Mouse (Mus musculus) forebrain, embryonic 13.5 days (tissue): ENCODE measurements around the gene Phkb. TPM values are rescaled to one million over a fixed set of nuclear protein-coding genes. Genes with fewer than 3 reads are reported as not detected.

Experiments used
- ATAC-seq: fragments of 200-750 bp; cut with Nextera tagmentation; 2 replicates; pipeline ENCODE4 v1.8.0; 2017
- H3K27ac ChIP-seq: fragments of 300-500 bp; sonication (generic); 2 replicates; pipeline ENCODE4 v1.5.1; 2015; ENCODE audit warnings: inconsistent platforms, mild to moderate bottlenecking, moderate library complexity
- H3K27me3 ChIP-seq: fragments of 300-500 bp; sonication (generic); 2 replicates; pipeline ENCODE4 v1.6.1; 2015; ENCODE audit warnings: mild to moderate bottlenecking, inconsistent platforms
- H3K36me3 ChIP-seq: fragments of 300-500 bp; sonication (generic); 2 replicates; pipeline ENCODE4 v1.6.1; 2015; ENCODE audit warnings: mild to moderate bottlenecking, inconsistent platforms; ENCODE audit not compliant: poor library complexity, severe bottlenecking
- H3K4me1 ChIP-seq: fragments of 300-500 bp; sonication (generic); 2 replicates; pipeline ENCODE4 v1.6.1; 2015; ENCODE audit warnings: inconsistent platforms
- H3K4me2 ChIP-seq: fragments of 300-500 bp; sonication (generic); 2 replicates; pipeline ENCODE4 v1.6.1; 2015; ENCODE audit warnings: inconsistent platforms, mild to moderate bottlenecking, moderate library complexity
- H3K4me3 ChIP-seq: fragments of 300-500 bp; sonication (generic); 2 replicates; pipeline ENCODE4 v1.5.1; 2015; ENCODE audit warnings: mild to moderate bottlenecking, inconsistent platforms
- H3K9ac ChIP-seq: fragments of 300-500 bp; sonication (generic); 2 replicates; pipeline ENCODE4 v1.6.1; 2015; ENCODE audit warnings: mild to moderate bottlenecking, inconsistent platforms
- H3K9me3 ChIP-seq: fragments of 300-500 bp; sonication (generic); replicated peaks from 2 replicates; pipeline ENCODE4 v1.6.1; 2016; ENCODE audit warnings: inconsistent platforms
- WGBS: fragments of 180-500 bp; shearing (Covaris S2); methylation state at CpG from one replicate; pipeline ENCODE4 v1.1.7; 2015; 5-methylcytosine and 5-hydroxymethylcytosine counted together
- polyA plus RNA-seq: library from polyadenylated mRNA; unstranded; fragments of >200 nt; fragmentation: Nextera tagmentation; extraction: Ambion mirVana; gene quantifications from 2 replicates; pipeline ENCODE4 v1.2.1, GENCODE M21; 2015

Phkb gene
- polyA plus RNA-seq, 1 experiment from 2014 or later, result 31.9 TPM

DNA sequence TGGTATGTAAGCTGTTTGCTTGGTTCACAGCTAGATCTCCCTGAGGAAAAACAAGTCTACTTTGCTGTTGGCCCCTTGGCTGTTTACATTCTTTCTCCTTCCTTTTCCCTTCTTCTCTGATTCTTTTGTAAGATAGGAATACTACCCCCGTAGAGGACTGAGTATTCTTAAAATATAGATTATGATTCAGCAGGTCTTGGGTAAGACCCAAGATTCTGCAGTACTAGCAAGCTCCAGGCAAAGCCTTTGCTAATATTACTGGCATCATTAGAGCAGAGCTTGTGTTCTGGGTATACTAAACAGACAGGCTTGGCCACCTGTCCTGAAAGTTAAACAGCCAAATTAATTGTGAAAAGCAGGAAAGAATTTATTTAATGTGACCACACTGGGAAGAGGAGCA, 21.6 kb downstream of the Phkb start:
- Histone ChIP-seq H3K9me3 (no peaks in the 10 kb centered on the region), H3K4me1 (no peaks in the 10 kb centered on the region), H3K4me2 (no peak overlapping the region), H3K36me3 (no peaks in the 10 kb centered on the region), H3K27me3 (no peaks in the 10 kb centered on the region), H3K27ac (no peak overlapping the region), H3K4me3 (no peak overlapping the region), H3K9ac (no peak overlapping the region)
- 93% methylated on average over 1 of the region's 1 CpGs for WGBS
- ATAC-seq, result no peak

DNA sequence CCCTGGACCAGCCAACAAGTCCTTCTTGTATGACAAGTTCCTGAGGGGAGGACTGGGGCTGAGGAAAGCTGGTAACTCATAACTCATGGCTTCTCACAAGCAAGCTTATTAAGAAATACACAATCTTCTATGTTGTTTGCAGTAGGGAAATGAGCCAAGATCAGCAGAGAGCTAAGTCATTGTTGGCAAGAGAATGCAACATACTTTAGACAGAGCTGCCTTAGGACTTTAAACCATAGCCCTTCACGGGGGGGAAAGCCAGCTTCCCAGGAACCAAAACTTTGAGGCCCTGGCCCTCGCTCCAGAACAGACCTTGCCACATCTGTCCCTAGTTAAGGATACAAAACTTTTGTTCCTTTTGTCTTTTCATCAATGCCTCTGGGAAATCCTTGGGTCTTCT, 30.9 kb downstream of the Phkb start:
- no peaks in the 10 kb centered on the region for H3K27me3 ChIP-seq
- H3K36me3 ChIP-seq, result no peaks in the 10 kb centered on the region
- no peaks in the 10 kb centered on the region for H3K4me1 ChIP-seq
- ATAC-seq, result no peak
- H3K9me3 ChIP-seq, result no peaks in the 10 kb centered on the region
- WGBS, result 82% methylated on average over 2 of the region's 2 CpGs
- no peak overlapping the region for H3K4me2 ChIP-seq
- H3K4me3 ChIP-seq, result no peak overlapping the region
- no peak overlapping the region for H3K9ac ChIP-seq
- no peak overlapping the region for H3K27ac ChIP-seq

DNA sequence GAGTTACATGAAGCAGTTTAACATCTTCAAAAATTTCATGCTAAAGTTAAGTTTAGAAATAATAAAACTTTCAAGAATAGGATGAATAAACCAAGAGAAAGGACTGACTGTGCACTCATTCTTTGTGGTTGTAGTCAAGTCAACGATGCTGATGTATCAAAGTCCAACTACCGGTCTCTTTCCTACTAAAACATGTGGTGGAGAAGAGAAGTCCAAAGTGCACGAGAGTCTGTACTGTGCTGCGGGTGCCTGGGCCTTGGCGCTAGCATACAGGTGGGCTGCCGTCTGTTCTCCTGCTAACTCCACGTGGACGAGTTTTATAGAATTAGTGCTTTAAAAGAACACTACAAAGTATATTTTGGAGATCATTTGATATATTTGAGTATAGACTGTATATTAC, 37.2 kb downstream of the Phkb start:
- WGBS, result 98% methylated on average over 8 of the region's 8 CpGs
- no peaks in the 10 kb centered on the region for H3K4me1 ChIP-seq
- no peaks in the 10 kb centered on the region for H3K9me3 ChIP-seq

DNA sequence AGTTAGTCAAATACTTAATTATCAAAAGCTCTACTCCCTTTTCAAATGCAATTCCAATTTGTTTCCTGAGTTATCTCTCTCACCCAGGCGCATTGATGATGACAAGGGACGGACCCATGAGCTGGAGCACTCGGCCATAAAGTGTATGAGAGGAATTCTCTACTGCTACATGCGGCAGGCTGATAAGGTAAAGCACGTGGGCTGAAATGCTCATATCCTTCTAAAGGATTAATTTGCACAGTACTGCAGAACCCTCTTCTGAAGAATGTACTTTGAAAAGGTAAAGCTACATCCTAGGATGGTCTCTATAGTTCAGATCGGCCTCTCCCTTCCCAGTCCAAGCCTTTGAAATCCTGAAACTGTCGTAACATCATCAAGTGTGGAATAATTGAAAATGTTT, 38.9 kb downstream of the Phkb start:
- WGBS, result 93% methylated on average over 7 of the region's 7 CpGs
- Histone ChIP-seq H3K27ac (no peak overlapping the region), H3K4me2 (no peak overlapping the region), H3K9ac (no peak overlapping the region), H3K4me1 (no peaks in the 10 kb centered on the region), H3K4me3 (no peak overlapping the region), H3K36me3 (peaks cover 16% of the 10 kb centered on the region), H3K9me3 (no peaks in the 10 kb centered on the region), H3K27me3 (no peaks in the 10 kb centered on the region)
- ATAC-seq, result no peak

More for the DNA sequence above, 37.2 kb downstream of the Phkb start:
- ATAC-seq, result no peak
- Histone ChIP-seq H3K4me3 (no peak overlapping the region), H3K9ac (no peak overlapping the region), H3K27me3 (no peaks in the 10 kb centered on the region), H3K4me2 (no peak overlapping the region), H3K27ac (no peak overlapping the region), H3K36me3 (peaks cover 11% of the 10 kb centered on the region)

DNA sequence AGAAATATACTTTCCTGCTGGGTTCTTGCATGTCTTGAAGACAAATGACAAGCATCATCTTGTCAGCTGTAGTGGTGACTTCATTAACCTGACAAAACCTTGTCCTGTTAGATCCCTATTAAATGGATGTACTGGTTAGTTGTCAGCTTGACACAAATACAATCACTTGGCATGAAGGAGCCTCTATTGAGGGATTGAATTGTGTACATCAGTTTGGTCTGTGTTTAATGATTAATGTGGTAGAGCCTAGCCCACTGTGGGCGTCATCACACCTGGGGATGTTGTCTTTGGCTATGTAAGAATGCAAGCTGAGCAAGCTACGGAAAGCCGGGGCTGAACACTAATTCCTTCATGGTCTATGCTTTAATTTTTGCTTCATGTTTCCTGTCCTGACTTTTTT, 44.1 kb downstream of the Phkb start:
- Histone ChIP-seq H3K36me3 (peaks cover 16% of the 10 kb centered on the region), H3K27ac (no peak overlapping the region), H3K9ac (no peak overlapping the region), H3K4me2 (no peak overlapping the region), H3K27me3 (no peaks in the 10 kb centered on the region), H3K4me1 (no peaks in the 10 kb centered on the region), H3K9me3 (no peaks in the 10 kb centered on the region), H3K4me3 (no peak overlapping the region)
- WGBS, result 92% methylated on average over 3 of the region's 3 CpGs
- ATAC-seq, result no peak

DNA sequence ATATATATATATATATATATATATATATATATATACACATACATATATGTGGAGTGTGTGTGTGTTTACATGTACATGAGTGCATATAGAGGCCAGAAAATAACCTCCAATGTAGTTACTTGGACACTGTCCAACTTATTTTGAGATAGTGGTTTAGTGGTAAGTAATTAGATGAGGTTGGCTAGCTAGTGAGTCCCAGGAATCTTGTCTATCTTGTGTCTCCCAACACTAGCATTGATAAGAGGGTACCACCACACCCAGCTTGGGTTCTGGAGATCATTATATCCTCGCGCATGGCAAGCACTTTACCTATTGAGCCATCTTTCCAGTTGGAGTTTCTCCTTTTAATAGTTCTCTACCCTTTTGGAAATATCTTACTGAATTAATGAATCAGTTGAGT, 56.9 kb downstream of the Phkb start:
- Histone ChIP-seq H3K9ac (no peak overlapping the region), H3K4me3 (no peak overlapping the region), H3K27ac (no peak overlapping the region), H3K36me3 (no peaks in the 10 kb centered on the region; the same call in 1 of the 2 replicates), H3K27me3 (no peaks in the 10 kb centered on the region), H3K9me3 (no peaks in the 10 kb centered on the region), H3K4me1 (no peaks in the 10 kb centered on the region), H3K4me2 (no peak overlapping the region)
- WGBS, result 94% methylated on average over 2 of the region's 2 CpGs
- ATAC-seq, result no peak

DNA sequence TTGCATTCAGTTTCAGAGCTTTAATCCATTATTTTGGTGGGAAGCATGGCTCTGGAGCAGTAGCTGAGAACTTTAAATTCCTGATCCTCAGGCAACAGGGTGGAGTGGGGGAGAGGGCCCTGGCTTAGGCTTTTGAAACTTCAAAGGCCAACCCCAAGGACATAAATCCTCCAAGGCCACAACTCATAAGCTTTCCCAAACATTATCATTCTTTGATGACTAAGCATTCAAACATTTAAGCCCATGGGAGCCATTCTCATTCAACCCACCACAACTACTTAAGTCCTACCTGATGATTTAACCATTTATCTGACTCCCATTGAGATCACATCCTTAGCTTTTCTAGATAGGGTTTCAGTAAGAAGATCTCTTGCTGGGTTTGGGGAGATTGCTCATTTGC, 84.2 kb downstream of the Phkb start:
- no peaks in the 10 kb centered on the region for H3K36me3 ChIP-seq
- H3K4me2 ChIP-seq, result no peak overlapping the region
- H3K27ac ChIP-seq, result no peak overlapping the region
- no peak overlapping the region for H3K9ac ChIP-seq
- H3K9me3 ChIP-seq, result no peaks in the 10 kb centered on the region
- H3K4me3 ChIP-seq, result no peak overlapping the region
- ATAC-seq, result no peak
- H3K27me3 ChIP-seq, result no peaks in the 10 kb centered on the region
- no peaks in the 10 kb centered on the region for H3K4me1 ChIP-seq

DNA sequence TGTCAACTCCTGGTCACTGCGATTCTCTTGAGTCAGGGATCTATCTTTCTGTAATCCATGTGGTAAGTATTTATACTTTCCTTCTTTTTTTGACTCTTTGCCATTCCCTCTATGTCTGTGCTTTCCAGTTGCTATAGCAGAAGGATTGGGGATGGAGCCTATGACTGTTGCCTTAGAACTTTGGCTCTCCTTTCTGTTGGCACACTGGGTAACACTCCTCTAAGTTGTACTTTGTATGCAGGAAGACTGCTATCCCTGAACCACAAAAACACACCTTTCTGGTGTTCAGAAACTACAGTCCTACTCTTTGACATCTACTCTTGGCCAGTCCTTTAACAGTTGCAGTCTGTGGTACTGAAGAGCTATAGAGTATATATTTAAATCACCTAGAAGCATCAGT, 84.8 kb downstream of the Phkb start:
- no peak for ATAC-seq
- H3K4me1 ChIP-seq, result no peaks in the 10 kb centered on the region
- no peaks in the 10 kb centered on the region for H3K27me3 ChIP-seq
- H3K36me3 ChIP-seq, result no peaks in the 10 kb centered on the region
- H3K4me2 ChIP-seq, result no peak overlapping the region
- WGBS, result 88% methylated on average over 1 of the region's 1 CpGs
- no peak overlapping the region for H3K9ac ChIP-seq
- no peak overlapping the region for H3K4me3 ChIP-seq
- no peaks in the 10 kb centered on the region for H3K9me3 ChIP-seq
- no peak overlapping the region for H3K27ac ChIP-seq

DNA sequence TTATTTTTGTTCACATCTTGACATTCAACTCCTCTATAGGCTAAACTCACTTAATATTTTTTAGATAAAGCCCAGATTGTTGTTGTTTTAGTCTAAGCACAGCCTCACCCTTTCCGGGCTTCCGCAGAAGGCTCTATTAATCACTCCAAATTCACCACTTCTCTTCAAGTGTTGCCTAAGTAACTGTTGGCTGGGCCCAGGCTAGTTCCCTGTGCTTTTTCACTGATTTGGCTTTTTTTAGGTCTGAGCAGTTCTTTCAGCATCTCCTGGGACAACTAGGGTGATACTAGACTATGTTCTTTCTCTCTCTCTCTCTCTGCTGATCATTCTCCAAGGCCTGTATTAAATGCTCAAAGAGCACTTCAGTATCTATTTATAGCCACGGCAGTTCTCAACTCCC, 85.3 kb downstream of the Phkb start:
- no peak for ATAC-seq
- no peak overlapping the region for H3K9ac ChIP-seq
- WGBS, result 89% methylated on average over 3 of the region's 3 CpGs
- no peaks in the 10 kb centered on the region for H3K9me3 ChIP-seq
- no peaks in the 10 kb centered on the region for H3K4me1 ChIP-seq
- H3K4me2 ChIP-seq, result no peak overlapping the region
- H3K27me3 ChIP-seq, result no peaks in the 10 kb centered on the region
- no peak overlapping the region for H3K27ac ChIP-seq
- H3K36me3 ChIP-seq, result no peaks in the 10 kb centered on the region
- H3K4me3 ChIP-seq, result no peak overlapping the region

DNA sequence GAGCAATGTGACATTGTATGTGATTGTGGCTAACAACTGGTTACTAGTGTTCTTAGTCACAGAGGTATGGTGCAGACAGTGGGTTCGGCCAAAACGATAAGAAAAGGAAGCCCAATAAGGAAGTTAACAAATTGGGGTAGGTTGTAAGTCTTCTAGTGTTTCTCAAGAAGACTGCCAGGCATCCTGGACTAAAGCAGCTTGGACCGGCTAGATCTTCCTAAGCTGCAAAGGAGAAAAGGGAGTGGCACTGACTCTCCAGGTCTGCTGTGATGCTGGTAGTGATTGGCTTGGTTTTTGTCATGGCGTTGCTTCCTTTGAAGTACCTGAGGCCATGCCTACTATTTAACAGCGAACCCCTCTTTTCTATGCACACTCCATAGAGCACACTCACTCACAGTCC, 95.4 kb downstream of the Phkb start:
- WGBS, result 92% methylated on average over 5 of the region's 5 CpGs
- no peak overlapping the region for H3K9ac ChIP-seq
- no peaks in the 10 kb centered on the region for H3K4me1 ChIP-seq
- H3K9me3 ChIP-seq, result no peaks in the 10 kb centered on the region
- no peaks in the 10 kb centered on the region for H3K27me3 ChIP-seq
- no peak for ATAC-seq
- H3K27ac ChIP-seq, result no peak overlapping the region
- no peak overlapping the region for H3K4me2 ChIP-seq
- H3K36me3 ChIP-seq, result peaks cover 9% of the 10 kb centered on the region; the same call in 1 of the 2 replicates
- no peak overlapping the region for H3K4me3 ChIP-seq

DNA sequence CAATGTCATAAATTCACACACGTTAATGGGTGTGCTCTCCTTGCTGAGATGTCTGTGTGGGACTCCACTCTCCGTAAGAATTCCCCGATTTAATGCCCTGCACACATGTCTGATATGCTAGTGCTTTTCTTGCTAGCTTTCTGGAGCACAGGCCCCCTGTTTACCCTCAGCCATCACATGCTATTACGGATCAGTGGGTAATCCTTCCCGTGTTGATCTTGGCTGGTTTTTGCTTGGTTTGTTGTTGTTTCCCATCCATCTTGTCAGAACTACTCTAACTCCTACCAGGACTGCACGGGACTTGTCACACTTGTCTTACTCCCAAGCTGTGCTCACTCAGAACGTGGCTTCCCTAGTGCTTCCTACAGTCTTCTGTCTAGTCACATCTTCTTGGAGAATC, 96.6 kb downstream of the Phkb start:
- Histone ChIP-seq H3K9ac (no peak overlapping the region), H3K9me3 (no peaks in the 10 kb centered on the region), H3K4me2 (no peak overlapping the region), H3K27me3 (no peaks in the 10 kb centered on the region), H3K27ac (no peak overlapping the region), H3K36me3 (peaks cover 9% of the 10 kb centered on the region; the same call in 1 of the 2 replicates), H3K4me1 (no peaks in the 10 kb centered on the region), H3K4me3 (no peak overlapping the region)
- WGBS, result 91% methylated on average over 7 of the region's 7 CpGs
- ATAC-seq, result no peak

DNA sequence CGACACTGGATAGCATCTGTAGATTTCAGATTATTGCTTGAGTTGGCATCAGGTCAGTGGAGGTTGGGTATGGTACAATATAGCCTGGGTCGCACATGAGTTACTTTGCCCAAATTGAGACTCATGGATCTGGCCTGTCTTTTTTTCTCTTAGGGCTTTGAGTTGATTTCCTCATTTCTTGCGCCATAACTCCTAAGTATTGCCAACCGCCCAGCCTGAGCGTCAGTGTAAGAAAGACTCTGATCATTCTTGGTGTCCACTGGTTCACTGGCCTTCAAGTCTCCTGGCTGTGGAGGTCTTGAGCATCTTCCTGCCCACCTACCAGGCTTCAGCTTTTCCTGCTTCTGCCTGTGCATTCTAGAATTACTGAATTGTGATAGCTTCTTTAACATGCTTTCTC, 104.1 kb downstream of the Phkb start:
- no peak for ATAC-seq
- Histone ChIP-seq H3K27me3 (no peaks in the 10 kb centered on the region), H3K4me1 (no peaks in the 10 kb centered on the region), H3K27ac (no peak overlapping the region), H3K9ac (no peak overlapping the region), H3K4me3 (no peak overlapping the region), H3K9me3 (no peaks in the 10 kb centered on the region), H3K36me3 (0 out of 2 replicates have a peak, but pooled peaks cover 4% of the 10 kb centered on the region), H3K4me2 (no peak overlapping the region)
- WGBS, result 96% methylated on average over 5 of the region's 5 CpGs

DNA sequence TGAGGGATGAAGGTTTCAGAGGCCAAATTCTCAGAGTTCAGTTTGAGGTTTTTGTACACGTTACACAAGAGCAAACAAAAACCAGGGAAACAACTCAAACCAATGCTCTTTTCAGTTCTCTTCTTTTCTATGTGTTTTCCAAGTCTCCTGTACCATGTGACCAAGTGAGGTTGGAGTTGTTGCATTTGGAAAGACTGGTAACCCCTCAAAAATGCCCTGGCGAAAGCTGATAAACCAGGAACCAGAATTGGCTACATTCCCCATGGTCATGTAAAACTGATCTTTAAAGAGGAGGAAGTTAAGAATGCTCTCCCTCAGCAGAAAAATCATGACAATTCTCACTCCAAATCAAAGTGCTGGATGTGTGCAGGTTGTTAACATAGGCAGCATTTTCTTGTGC, 117.6 kb downstream of the Phkb start:
- H3K9ac ChIP-seq, result no peak overlapping the region
- H3K4me2 ChIP-seq, result no peak overlapping the region
- ATAC-seq, result no peak
- H3K9me3 ChIP-seq, result no peaks in the 10 kb centered on the region
- H3K27ac ChIP-seq, result no peak overlapping the region
- H3K36me3 ChIP-seq, result no peaks in the 10 kb centered on the region
- no peaks in the 10 kb centered on the region for H3K4me1 ChIP-seq
- WGBS, result 89% methylated on average over 2 of the region's 2 CpGs
- H3K4me3 ChIP-seq, result no peak overlapping the region
- H3K27me3 ChIP-seq, result no peaks in the 10 kb centered on the region
